Mouse (Mus musculus) midbrain, embryonic 12.5 days (tissue): ENCODE measurements around the gene Ppp1r37. TPM values are rescaled to one million over a fixed set of nuclear protein-coding genes. Genes with fewer than 3 reads are reported as not detected.
A peak's percentile ranks its signal among the peaks of the same experiment; 100 is the strongest.

Experiments used
- ATAC-seq: fragments of 200-750 bp; cut with Nextera tagmentation; 2 replicates; pipeline ENCODE4 v1.8.0; 2017; ENCODE audit warnings: low read depth, moderate TSS enrichment, moderate library complexity; ENCODE audit not compliant: low FRiP score
- H3K27ac ChIP-seq: fragments of 300-500 bp; sonication (generic); replicated peaks from 2 replicates; pipeline ENCODE4 v1.5.1; 2016; ENCODE audit warnings: mild to moderate bottlenecking
- H3K27me3 ChIP-seq: fragments of 300-500 bp; sonication (generic); 2 replicates; pipeline ENCODE4 v1.6.1; 2016; ENCODE audit warnings: mild to moderate bottlenecking
- H3K36me3 ChIP-seq: fragments of 300-500 bp; sonication (generic); 2 replicates; pipeline ENCODE4 v1.6.1; 2016
- H3K4me1 ChIP-seq: fragments of 300-500 bp; sonication (generic); 2 replicates; pipeline ENCODE4 v1.6.1; 2016
- H3K4me2 ChIP-seq: fragments of 300-500 bp; sonication (generic); replicated peaks from 2 replicates; pipeline ENCODE4 v1.6.1; 2016; ENCODE audit warnings: mild to moderate bottlenecking, moderate library complexity
- H3K4me3 ChIP-seq: fragments of 300-500 bp; sonication (generic); 2 replicates; pipeline ENCODE4 v1.5.1; 2016; ENCODE audit warnings: mild to moderate bottlenecking
- H3K9ac ChIP-seq: fragments of 300-500 bp; sonication (generic); replicated peaks from 2 replicates; pipeline ENCODE4 v1.6.1; 2016; ENCODE audit warnings: mild to moderate bottlenecking, moderate library complexity
- H3K9me3 ChIP-seq: fragments of 300-500 bp; sonication (generic); 2 replicates; pipeline ENCODE4 v1.6.1; 2016; ENCODE audit warnings: mild to moderate bottlenecking
- WGBS: fragments of 180-500 bp; shearing (Covaris S2); methylation state at CpG from one replicate; pipeline ENCODE4 v1.1.7; 2016; 5-methylcytosine and 5-hydroxymethylcytosine counted together
- polyA plus RNA-seq: library from polyadenylated mRNA; unstranded; fragments of >200 nt; fragmentation: Nextera tagmentation; extraction: Ambion mirVana; gene quantifications from 2 replicates; pipeline ENCODE4 v1.2.1, GENCODE M21; 2016

The Ppp1r37 gene
- polyA plus RNA-seq, 1 experiment from 2014 or later: 37.2 TPM

- WGBS: 72% methylated on average over 46 of the region's 46 CpGs
- Histone ChIP-seq H3K36me3 (peaks cover 99% of the 10 kb centered on the region), H3K9ac (no peak overlapping the region), H3K9me3 (no peaks in the 10 kb centered on the region; the same call in 1 of the 2 replicates), H3K4me3 (no peak overlapping the region), H3K4me2 (no peak overlapping the region), H3K27ac (no peak overlapping the region), H3K27me3 (no peaks in the 10 kb centered on the region), H3K4me1 (no peaks in the 10 kb centered on the region)
- no peak for ATAC-seq
Measured at GRCm38 (mm10) chr7:19586269-19586668, 23.4 kb upstream of the Ppp1r37 start.

GRCm38 (mm10) chr7:19580634-19581033 lies 17.8 kb upstream of the Ppp1r37 start:
- Histone ChIP-seq H3K4me1 (peaks cover 14% of the 10 kb centered on the region), H3K27me3 (peaks cover 50% of the 10 kb centered on the region), H3K36me3 (peaks cover 55% of the 10 kb centered on the region), H3K4me3 (no peak overlapping the region), H3K27ac (no peak overlapping the region), H3K9me3 (no peaks in the 10 kb centered on the region), H3K9ac (no peak overlapping the region), H3K4me2 (no peak overlapping the region)
- 87% methylated on average over 8 of the region's 8 CpGs for WGBS
- ATAC-seq: no peak

- Histone ChIP-seq H3K9ac (0 out of 2 replicates have a peak overlapping the region, but pooled peaks have one; percentile 7), H3K4me3 (no peak overlapping the region)
Measured at GRCm38 (mm10) chr7:19579751-19580150, 16.9 kb upstream of the Ppp1r37 start.

GRCm38 (mm10) chr7:19578436-19578835 lies 15.6 kb upstream of the Ppp1r37 start:
- no peak for ATAC-seq
- Histone ChIP-seq H3K36me3 (peaks cover 33% of the 10 kb centered on the region), H3K9ac (no peak overlapping the region), H3K4me1 (peaks cover 18% of the 10 kb centered on the region), H3K4me2 (no peak overlapping the region), H3K27ac (no peak overlapping the region), H3K27me3 (peaks cover 62% of the 10 kb centered on the region), H3K9me3 (no peaks in the 10 kb centered on the region), H3K4me3 (no peak overlapping the region)
- 68% methylated on average over 4 of the region's 4 CpGs for WGBS

More at GRCm38 (mm10) chr7:19579751-19580150, 16.9 kb upstream of the Ppp1r37 start:
- Histone ChIP-seq H3K9me3 (no peaks in the 10 kb centered on the region), H3K36me3 (peaks cover 47% of the 10 kb centered on the region), H3K4me1 (peaks cover 14% of the 10 kb centered on the region), H3K27me3 (peaks cover 59% of the 10 kb centered on the region), H3K4me2 (no peak overlapping the region), H3K27ac (no peak overlapping the region)
- WGBS: 80% methylated on average over 10 of the region's 10 CpGs
- no peak for ATAC-seq

GRCm38 (mm10) chr7:19577877-19578414 lies 15.1 kb upstream of the Ppp1r37 start:
- ATAC-seq: no peak
- Histone ChIP-seq H3K9ac (no peak overlapping the region), H3K4me1 (peaks cover 18% of the 10 kb centered on the region), H3K27ac (no peak overlapping the region), H3K36me3 (peaks cover 29% of the 10 kb centered on the region), H3K4me2 (peak overlapping the region; percentile 51; the same call in 1 of the 2 replicates), H3K27me3 (peaks cover 62% of the 10 kb centered on the region), H3K4me3 (peak overlapping the region; percentile 35; the same call in 1 of the 2 replicates), H3K9me3 (no peaks in the 10 kb centered on the region)
- WGBS: 23% methylated on average over 9 of the region's 10 CpGs

GRCm38 (mm10) chr7:19577141-19577852 lies 14.4 kb upstream of the Ppp1r37 start, which contains the start of the genes Zfp296 and Gemin7:
TSS of gene Zfp296 (plus strand) at chr7:19577287.
TSS of gene Gemin7 (minus strand) at chr7:19577595.
- H3K9ac ChIP-seq: no peak within 1 kb of the TSS; the same call in 1 of the 2 replicates
- H3K27me3 ChIP-seq: peaks cover 62% of the 10 kb centered on the region

GRCm38 (mm10) chr7:19575559-19575958 lies 12.7 kb upstream of the Ppp1r37 start:
- Histone ChIP-seq H3K9ac (no peak overlapping the region), H3K4me2 (no peak overlapping the region), H3K27me3 (peaks cover 61% of the 10 kb centered on the region), H3K4me3 (no peak overlapping the region), H3K27ac (no peak overlapping the region), H3K36me3 (peaks cover 5% of the 10 kb centered on the region; the same call in 1 of the 2 replicates), H3K9me3 (no peaks in the 10 kb centered on the region), H3K4me1 (peaks cover 35% of the 10 kb centered on the region)
- no peak for ATAC-seq
- WGBS: 68% methylated on average over 3 of the region's 3 CpGs

More at GRCm38 (mm10) chr7:19577141-19577852, 14.4 kb upstream of the Ppp1r37 start, which contains the start of the genes Zfp296 and Gemin7:
- Histone ChIP-seq H3K36me3 (peaks cover 22% of the 10 kb centered on the region), H3K4me1 (peaks cover 24% of the 10 kb centered on the region), H3K9me3 (no peaks in the 10 kb centered on the region), H3K4me2 (peak within 1 kb of the TSS; percentile 51), H3K27ac (no peak within 1 kb of the TSS), H3K4me3 (peak within 1 kb of the TSS; percentile 35)
- 1% methylated on average over 56 of the region's 56 CpGs for WGBS
- ATAC-seq: no peak

- 27% methylated on average over 16 of the region's 16 CpGs for WGBS
- Histone ChIP-seq H3K27me3 (peaks cover 43% of the 10 kb centered on the region), H3K9ac (peak overlapping the region; percentile 71), H3K4me3 (peak overlapping the region; percentile 81), H3K4me1 (peaks cover 35% of the 10 kb centered on the region), H3K27ac (0 out of 2 replicates have a peak overlapping the region, but pooled peaks have one; percentile 73), H3K4me2 (peak overlapping the region; percentile 82), H3K36me3 (peaks cover 18% of the 10 kb centered on the region), H3K9me3 (no peaks in the 10 kb centered on the region)
- no peak for ATAC-seq
Measured at GRCm38 (mm10) chr7:19573776-19574140, 10.9 kb upstream of the Ppp1r37 start.

GRCm38 (mm10) chr7:19572926-19573775 lies 10.3 kb upstream of the Ppp1r37 start:
- peak overlapping the region; percentile 71 for H3K9ac ChIP-seq
- peak overlapping the region; percentile 73 for H3K27ac ChIP-seq
- no peaks in the 10 kb centered on the region for H3K9me3 ChIP-seq
- H3K27me3 ChIP-seq: peaks cover 37% of the 10 kb centered on the region
- peak overlapping the region; percentile 82 for H3K4me2 ChIP-seq
- peaks cover 35% of the 10 kb centered on the region for H3K4me1 ChIP-seq
- under 1% methylated on average over 52 of the region's 53 CpGs for WGBS
- peak; percentile 84 for ATAC-seq
- H3K36me3 ChIP-seq: peaks cover 20% of the 10 kb centered on the region
- H3K4me3 ChIP-seq: peak overlapping the region; percentile 81

- no peak for ATAC-seq
- peaks cover 2% of the 10 kb centered on the region for H3K27me3 ChIP-seq
Measured at GRCm38 (mm10) chr7:19569647-19570046, 6.8 kb upstream of the Ppp1r37 start.

GRCm38 (mm10) chr7:19567426-19567825 lies 4.5 kb upstream of the Ppp1r37 start:
- H3K9ac ChIP-seq: no peak overlapping the region
- H3K27me3 ChIP-seq: no peaks in the 10 kb centered on the region
- 94% methylated on average over 8 of the region's 8 CpGs for whole genome bisulfite sequencing
- H3K36me3 ChIP-seq: peaks cover 43% of the 10 kb centered on the region
- H3K4me2 ChIP-seq: no peak overlapping the region
- ATAC-seq: no peak
- no peaks in the 10 kb centered on the region; the same call in 1 of the 2 replicates for H3K9me3 ChIP-seq
- no peak overlapping the region for H3K27ac ChIP-seq
- H3K4me1 ChIP-seq: peaks cover 25% of the 10 kb centered on the region
- H3K4me3 ChIP-seq: no peak overlapping the region

More at GRCm38 (mm10) chr7:19569647-19570046, 6.8 kb upstream of the Ppp1r37 start:
- Histone ChIP-seq H3K27ac (no peak overlapping the region), H3K4me2 (no peak overlapping the region), H3K9me3 (no peaks in the 10 kb centered on the region), H3K4me1 (peaks cover 21% of the 10 kb centered on the region), H3K9ac (no peak overlapping the region), H3K4me3 (no peak overlapping the region), H3K36me3 (peaks cover 35% of the 10 kb centered on the region)
- WGBS: 86% methylated on average over 3 of the region's 3 CpGs
